Mouse (Mus musculus): Measurements from ENCODE around the gene Gm20662. TPM values are rescaled to one million over a fixed set of nuclear protein-coding genes. Genes with fewer than 3 reads are reported as not detected.

Gene Gm20662
- polyA plus RNA-seq, 1 experiment = 6.9 TPM

- DNase-seq = peak in 1 of 2 experiments; percentile 7
- Histone ChIP-seq H3K27ac (ENCODE audit: insufficient read depth, low read length) (no peak overlapping the region), H3K4me1 (ENCODE audit: control insufficient read depth, insufficient read depth, low read length) (0 out of 2 replicates have a peak, but pooled peaks cover 3% of the 10 kb centered on the region), H3K4me3 (replicated peaks; ENCODE audit: insufficient read depth, low read depth, low read length) (no peak overlapping the region), H3K27me3 (ENCODE audit: control insufficient read depth, insufficient read depth, low read length) (no peaks in the 10 kb centered on the region)
- WGBS = 70% methylated on average over 12 of the region's 12 CpGs
- TF ChIP-seq CTCF (IDR thresholded peaks at IDR 0.05; ENCODE audit: borderline replicate concordance, insufficient read depth, low read depth, low read length) = no peak
- no peak for TF ChIP-seq POLR2A (IDR thresholded peaks at IDR 0.05; ENCODE audit: borderline replicate concordance, insufficient read depth, low read length)
Observed at GRCm38 (mm10) chr9:107978815-107979214, 17.3 kb upstream of the Gm20662 start.

- H3K27ac ChIP-seq (ENCODE audit: insufficient read depth, low read length) = peak overlapping the region; percentile 8; the same call in 1 of the 2 replicates
- TF ChIP-seq CTCF (IDR thresholded peaks at IDR 0.05; ENCODE audit: borderline replicate concordance, insufficient read depth, low read depth, low read length) (no peak), POLR2A (IDR thresholded peaks at IDR 0.05; ENCODE audit: borderline replicate concordance, insufficient read depth, low read length) (no peak)
- H3K4me1 ChIP-seq (ENCODE audit: control insufficient read depth, insufficient read depth, low read length) = peaks cover 6% of the 10 kb centered on the region; the same call in 1 of the 2 replicates
- H3K4me3 ChIP-seq (replicated peaks; ENCODE audit: insufficient read depth, low read depth, low read length) = no peak overlapping the region
- H3K27me3 ChIP-seq (ENCODE audit: control insufficient read depth, insufficient read depth, low read length) = no peaks in the 10 kb centered on the region
- no peak for DNase-seq
- 71% methylated on average over 7 of the region's 7 CpGs for WGBS
Observed at GRCm38 (mm10) chr9:107981684-107982605, 14.2 kb upstream of the Gm20662 start.

DNA sequence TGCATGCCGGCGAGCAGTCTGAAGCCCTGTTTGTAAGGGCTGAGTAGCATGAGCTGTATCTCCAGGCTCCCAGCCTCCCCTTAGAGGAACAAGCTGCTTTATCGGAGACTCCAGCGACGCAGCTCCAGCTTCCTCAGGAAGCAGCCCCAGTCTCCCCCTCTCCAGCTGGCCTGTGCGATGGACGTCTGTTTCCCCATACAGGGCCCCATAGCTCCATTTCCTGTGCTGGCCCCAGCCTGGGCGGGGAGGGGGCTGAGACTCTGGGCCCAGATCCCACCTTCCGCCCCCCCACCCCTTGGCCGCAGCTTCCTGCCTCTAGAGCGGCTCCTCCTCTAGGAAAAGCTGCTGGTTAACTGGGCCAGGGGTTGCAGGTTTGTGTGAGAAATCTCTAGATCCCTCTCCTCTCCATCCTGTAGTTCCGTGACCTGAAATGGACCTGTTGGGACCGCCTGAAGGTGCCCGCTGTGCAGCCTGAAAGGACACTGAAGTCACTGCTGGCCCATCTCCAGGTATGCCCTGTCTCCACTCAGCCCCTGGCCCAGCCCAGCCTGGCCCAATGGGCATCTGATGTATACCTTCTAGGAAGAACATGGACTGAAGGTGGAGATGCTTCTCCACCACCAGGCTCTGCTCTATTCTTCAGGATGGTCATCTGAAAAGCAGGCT is 13.3 kb upstream of the Gm20662 start, which contains the start of gene Gm20661:
Gene Gm20661, plus strand, starts transcription at position 378 of the 666 bp plus-strand sequence.
- Histone ChIP-seq H3K27me3 (ENCODE audit: control insufficient read depth, insufficient read depth, low read length) (no peaks in the 10 kb centered on the region), H3K4me1 (ENCODE audit: control insufficient read depth, insufficient read depth, low read length) (peaks cover 6% of the 10 kb centered on the region; the same call in 1 of the 2 replicates), H3K4me3 (replicated peaks; ENCODE audit: insufficient read depth, low read depth, low read length) (no peak within 1 kb of the TSS), H3K27ac (ENCODE audit: insufficient read depth, low read length) (peak within 1 kb of the TSS; percentile 47)
- 43% methylated on average over 14 of the region's 14 CpGs for WGBS
- TF ChIP-seq CTCF (IDR thresholded peaks at IDR 0.05; ENCODE audit: borderline replicate concordance, insufficient read depth, low read depth, low read length) (no peak), POLR2A (IDR thresholded peaks at IDR 0.05; ENCODE audit: borderline replicate concordance, insufficient read depth, low read length) (no peak)
- no peak for DNase-seq

DNA sequence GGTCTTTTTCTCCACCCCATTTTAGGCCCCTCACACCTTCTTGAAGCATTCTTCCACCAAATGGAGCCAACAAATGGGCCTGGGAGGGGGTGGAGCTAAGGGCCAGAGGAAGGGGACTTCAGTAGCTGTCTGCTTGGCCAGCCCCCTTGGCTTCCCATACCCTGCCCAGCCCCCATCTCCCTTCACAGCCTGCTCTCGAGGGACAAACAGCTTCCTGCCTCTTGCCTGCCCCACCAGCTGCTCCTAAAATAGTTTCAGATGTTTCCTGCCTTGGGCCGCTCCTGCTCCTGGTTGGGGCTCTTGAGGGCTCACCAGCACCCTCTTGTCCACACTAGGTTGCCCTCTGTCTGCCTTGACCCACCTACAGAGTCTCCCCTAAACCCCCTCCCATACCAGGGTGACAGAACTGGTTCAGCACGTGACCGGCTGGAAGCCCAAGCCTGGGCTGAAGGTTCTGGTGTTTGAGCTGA is 12.7 kb upstream of the Gm20662 start:
- DNase-seq = no peak
- no peak overlapping the region for H3K4me3 ChIP-seq (replicated peaks; ENCODE audit: insufficient read depth, low read depth, low read length)
- 65% methylated on average over 4 of the region's 4 CpGs for whole genome bisulfite sequencing

DNA sequence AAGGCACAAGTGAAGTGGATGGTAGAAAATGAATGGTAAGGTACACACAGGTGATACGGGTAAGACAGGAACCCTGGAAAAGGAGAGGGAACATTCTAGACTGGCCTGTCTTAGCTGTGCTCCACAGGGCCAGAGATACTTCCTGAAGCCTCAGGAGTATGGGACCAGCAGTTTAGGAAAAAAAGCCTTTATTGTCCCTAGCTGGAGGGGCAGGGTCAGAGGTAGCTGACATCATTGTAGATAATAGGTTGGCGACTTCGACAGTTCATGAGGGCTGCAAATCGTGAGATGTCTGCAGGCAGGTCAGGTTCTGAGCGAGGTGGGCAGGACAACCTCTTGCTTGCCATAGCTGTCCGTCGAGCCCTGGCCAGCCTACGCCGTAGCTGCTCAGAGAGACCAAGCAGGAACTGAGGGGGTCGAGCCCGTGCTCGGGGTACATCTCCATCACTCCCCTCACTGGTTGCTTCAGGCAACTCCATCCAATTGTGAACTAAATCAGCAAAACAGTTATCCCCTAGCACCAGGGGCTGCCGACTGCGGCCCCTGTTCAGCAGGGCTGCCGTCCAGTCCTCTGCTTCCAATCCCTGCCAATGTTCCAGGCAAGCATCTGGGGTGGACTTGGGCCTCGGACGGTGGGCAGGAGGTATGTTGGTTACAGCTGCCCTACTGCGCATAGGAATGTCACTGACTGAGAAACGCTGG is 11.9 kb upstream of the Gm20662 start:
- peaks cover 6% of the 10 kb centered on the region; the same call in 1 of the 2 replicates for H3K4me1 ChIP-seq (ENCODE audit: control insufficient read depth, insufficient read depth, low read length)
- H3K27ac ChIP-seq (ENCODE audit: insufficient read depth, low read length) = 0 out of 2 replicates have a peak overlapping the region, but pooled peaks have one; percentile 47
- no peak for DNase-seq
- no peaks in the 10 kb centered on the region for H3K27me3 ChIP-seq (ENCODE audit: control insufficient read depth, insufficient read depth, low read length)
- no peak for TF ChIP-seq CTCF (IDR thresholded peaks at IDR 0.05; ENCODE audit: borderline replicate concordance, insufficient read depth, low read depth, low read length)
- TF ChIP-seq POLR2A (IDR thresholded peaks at IDR 0.05; ENCODE audit: borderline replicate concordance, insufficient read depth, low read length) = no peak
- 86% methylated on average over 19 of the region's 19 CpGs for WGBS
- no peak overlapping the region for H3K4me3 ChIP-seq (replicated peaks; ENCODE audit: insufficient read depth, low read depth, low read length)

More for the DNA sequence above, 12.7 kb upstream of the Gm20662 start:
- Histone ChIP-seq H3K27ac (ENCODE audit: insufficient read depth, low read length) (0 out of 2 replicates have a peak overlapping the region, but pooled peaks have one; percentile 47), H3K27me3 (ENCODE audit: control insufficient read depth, insufficient read depth, low read length) (no peaks in the 10 kb centered on the region), H3K4me1 (ENCODE audit: control insufficient read depth, insufficient read depth, low read length) (peaks cover 6% of the 10 kb centered on the region; the same call in 1 of the 2 replicates)
- no peak for TF ChIP-seq POLR2A (IDR thresholded peaks at IDR 0.05; ENCODE audit: borderline replicate concordance, insufficient read depth, low read length)
- no peak for TF ChIP-seq CTCF (IDR thresholded peaks at IDR 0.05; ENCODE audit: borderline replicate concordance, insufficient read depth, low read depth, low read length)

GRCm38 (mm10) chr9:107984754-107985055 is 11.4 kb upstream of the Gm20662 start:
- TF ChIP-seq CTCF (IDR thresholded peaks at IDR 0.05; ENCODE audit: borderline replicate concordance, insufficient read depth, low read depth, low read length) (no peak), POLR2A (IDR thresholded peaks at IDR 0.05; ENCODE audit: borderline replicate concordance, insufficient read depth, low read length) (no peak)
- DNase-seq = no peak
- no peak overlapping the region for H3K4me3 ChIP-seq (replicated peaks; ENCODE audit: insufficient read depth, low read depth, low read length)
- no peaks in the 10 kb centered on the region for H3K27me3 ChIP-seq (ENCODE audit: control insufficient read depth, insufficient read depth, low read length)
- WGBS = 91% methylated on average over 9 of the region's 9 CpGs
- peaks cover 6% of the 10 kb centered on the region; the same call in 1 of the 2 replicates for H3K4me1 ChIP-seq (ENCODE audit: control insufficient read depth, insufficient read depth, low read length)
- no peak overlapping the region for H3K27ac ChIP-seq (ENCODE audit: insufficient read depth, low read length)
